ENCODE assay signal across 26 mouse cellular contexts in the genomic region with DNA sequence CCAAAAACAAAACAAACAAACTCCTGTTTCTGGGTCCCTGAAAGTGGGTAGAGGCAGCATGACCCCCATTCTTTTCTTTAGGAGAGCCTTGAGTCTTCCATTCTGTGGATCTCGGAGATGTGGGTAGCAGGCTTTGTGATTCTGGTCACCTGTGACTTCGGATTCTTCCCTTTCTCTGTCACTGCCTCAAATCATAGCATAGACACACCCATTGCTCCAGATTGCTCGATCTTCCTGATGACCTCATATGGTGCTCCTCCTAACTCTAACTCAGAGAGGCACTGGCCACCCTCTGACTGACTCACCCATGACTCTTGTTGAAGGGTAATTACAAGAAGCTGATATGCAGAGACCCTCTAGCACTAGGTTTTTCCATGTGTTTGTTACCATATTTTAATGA. TPM values are rescaled to one million over a fixed set of nuclear protein-coding genes. Genes with fewer than 3 reads are reported as not detected.
A peak's percentile ranks its signal among the peaks of the same experiment; 100 is the strongest.
DNase-seq lines count a peak whose midpoint lies in the region; ATAC-seq and TF ChIP-seq lines count a peak whose summit lies in the region.
"Had no signal": no experiment of that assay in that cellular context is flagged by ENCODE, and none has a peak within 500 bp of the region (broad histone marks: within the 10 kb centered on the region; RNA-seq: fewer than 3 reads in every experiment).

No protein-coding gene starts in this region.

- peaks cover 3% of the 10 kb centered on the region; the same call in 1 of the 2 replicates for H3K4me1 ChIP-seq in midbrain, embryonic 11.5 days (ENCODE audit: control insufficient read depth, insufficient read depth, low read length)
- no peaks in the 10 kb centered on the region for H3K4me1 ChIP-seq in midbrain, embryonic 14.5 days (ENCODE audit: control insufficient read depth, insufficient read depth, low read length)
- peaks cover 21 to 65% of the 10 kb centered on the region in 2 experiments for H3K4me1 ChIP-seq in CH12.LX (ENCODE audit: control insufficient read depth in 1 of 2, insufficient read depth in 2 of 2)
- peaks cover 10% of the 10 kb centered on the region for H3K4me1 ChIP-seq in neural tube, embryonic 15.5 days
- H3K4me1 ChIP-seq in kidney, embryonic 16.5 days (ENCODE audit: insufficient read depth, low read length), result no peaks in the 10 kb centered on the region
- H3K4me1 ChIP-seq: embryonic facial prominence, embryonic 12.5 days had no signal

- no peak for TF ChIP-seq CTCF in CH12.LX (conservative IDR thresholded peaks at IDR 0.05 in 1 of 2, IDR thresholded peaks at IDR 0.05 in 1 of 2; ENCODE audit: low read depth in 2 of 2, low read length in 2 of 2)

- H3K27me3 ChIP-seq in midbrain, embryonic 11.5 days (ENCODE audit: control insufficient read depth, insufficient read depth, low read length), result peaks cover 4% of the 10 kb centered on the region
- peaks cover 7% of the 10 kb centered on the region; the same call in 1 of the 2 replicates for H3K27me3 ChIP-seq in midbrain, embryonic 14.5 days (ENCODE audit: control insufficient read depth, insufficient read depth, low read length)
- H3K27me3 ChIP-seq in CH12.LX (replicated peaks), result no peaks in the 10 kb centered on the region
- H3K27me3 ChIP-seq in neural tube, embryonic 15.5 days (replicated peaks), result peaks cover 23% of the 10 kb centered on the region
- peaks cover 5% of the 10 kb centered on the region; the same call in 1 of the 2 replicates for H3K27me3 ChIP-seq in kidney, embryonic 16.5 days (ENCODE audit: insufficient read depth, low read length)

- peaks cover 60% of the 10 kb centered on the region for H3K79me2 ChIP-seq in CH12.LX (replicated peaks; ENCODE audit: control insufficient read depth, extremely low read depth, insufficient read depth, poor library complexity, severe bottlenecking)

- 83% methylated on average over 3 of the region's 3 CpGs for WGBS in midbrain, embryonic 11.5 days
- WGBS in midbrain, embryonic 14.5 days, result 86% methylated on average over 3 of the region's 3 CpGs
- WGBS in neural tube, embryonic 15.5 days, result 79% methylated on average over 3 of the region's 3 CpGs
- WGBS in kidney, embryonic 16.5 days, result 82% methylated on average over 3 of the region's 3 CpGs

- TF ChIP-seq POLR2A in CH12.LX (IDR thresholded peaks at IDR 0.05; ENCODE audit: low read depth, low read length), result 0 out of 2 replicates have a peak, but pooled peaks have one; percentile 29

- no peaks in the 10 kb centered on the region for H3K9me3 ChIP-seq in midbrain, embryonic 11.5 days (ENCODE audit: control insufficient read depth, low read length)
- no peaks in the 10 kb centered on the region for H3K9me3 ChIP-seq in midbrain, embryonic 14.5 days (ENCODE audit: control insufficient read depth, low read length)
- H3K9me3 ChIP-seq in CH12.LX (replicated peaks; ENCODE audit: low read length), result no peaks in the 10 kb centered on the region
- no peaks in the 10 kb centered on the region for H3K9me3 ChIP-seq in neural tube, embryonic 15.5 days (replicated peaks)
- H3K9me3 ChIP-seq in kidney, embryonic 16.5 days (ENCODE audit: low read length), result no peaks in the 10 kb centered on the region
- H3K9me3 ChIP-seq: embryonic facial prominence, embryonic 12.5 days; embryonic facial prominence, embryonic 15.5 days; G1E; heart, embryonic 10.5 days; heart, embryonic 13.5 days had no signal

- no peak for TF ChIP-seq EP300 in CH12.LX (IDR thresholded peaks at IDR 0.05; ENCODE audit: low read length)

- ATAC-seq in midbrain, embryonic 11.5 days (ENCODE audit: low FRiP score), result no peak
- no peak for ATAC-seq in midbrain, embryonic 14.5 days (ENCODE audit: low FRiP score, low TSS enrichment)
- ATAC-seq in neural tube, embryonic 15.5 days (ENCODE audit: low FRiP score), result no peak
- ATAC-seq in kidney, embryonic 16.5 days (ENCODE audit: low FRiP score, low TSS enrichment), result no peak
- ATAC-seq: forebrain, embryonic 14.5 days; forebrain, postnatal 0 days; hindbrain, postnatal 0 days; intestine, postnatal 0 days had no signal

- in situ Hi-C loops in CH12.LX (cut with MboI; ENCODE audit: low pct_ligation_motif_present, low pct_unique_long_range_greater_than_20kb, low sequenced_read_pairs), result no loop called here

- no peak overlapping the region for H3K4me3 ChIP-seq in midbrain, embryonic 11.5 days (ENCODE audit: low read depth, low read length)
- H3K4me3 ChIP-seq in midbrain, embryonic 14.5 days (replicated peaks; ENCODE audit: low read depth, low read length), result no peak overlapping the region
- peak overlapping the region in 1 of 3 experiments; percentile 37 for H3K4me3 ChIP-seq in CH12.LX (replicated peaks in 1 of 3; ENCODE audit: low read depth in 2 of 3, low read length in 2 of 3, poor library complexity in 1 of 3)
- no peak overlapping the region for H3K4me3 ChIP-seq in neural tube, embryonic 15.5 days (replicated peaks)
- no peak overlapping the region for H3K4me3 ChIP-seq in kidney, embryonic 16.5 days (ENCODE audit: low read length)
- H3K4me3 ChIP-seq: embryonic facial prominence, embryonic 12.5 days; embryonic facial prominence, embryonic 15.5 days; heart, adult 2 months; heart, embryonic 10.5 days; heart, embryonic 13.5 days had no signal

- dilution Hi-C loops in CH12.LX (cut with MboI; ENCODE audit: extremely low pct_ligation_motif_present, extremely low pct_unique_long_range_greater_than_20kb, low sequenced_read_pairs), result no loop called here

- no peak overlapping the region for H3K4me2 ChIP-seq in midbrain, embryonic 11.5 days
- no peak overlapping the region for H3K4me2 ChIP-seq in midbrain, embryonic 14.5 days (ENCODE audit: low read length)
- peak overlapping the region; percentile 96 for H3K4me2 ChIP-seq in CH12.LX (ENCODE audit: insufficient read depth, low read depth, poor library complexity, severe bottlenecking)
- H3K4me2 ChIP-seq in neural tube, embryonic 15.5 days, result no peak overlapping the region
- no peak overlapping the region for H3K4me2 ChIP-seq in kidney, embryonic 16.5 days (replicated peaks; ENCODE audit: low read depth, low read length)
- H3K4me2 ChIP-seq: embryonic facial prominence, embryonic 12.5 days; embryonic facial prominence, embryonic 15.5 days; heart, embryonic 13.5 days; hindbrain, embryonic 14.5 days had no signal

- no peak overlapping the region for H3K27ac ChIP-seq in midbrain, embryonic 11.5 days (ENCODE audit: low read depth, low read length)
- no peak overlapping the region for H3K27ac ChIP-seq in midbrain, embryonic 14.5 days (replicated peaks; ENCODE audit: low read depth, low read length)
- peak overlapping the region; percentile 54; the same call in 1 of the 2 replicates for H3K27ac ChIP-seq in CH12.LX (ENCODE audit: insufficient read depth, low read depth)
- H3K27ac ChIP-seq in neural tube, embryonic 15.5 days (replicated peaks), result no peak overlapping the region
- no peak overlapping the region for H3K27ac ChIP-seq in kidney, embryonic 16.5 days (ENCODE audit: low read length)
- H3K27ac ChIP-seq: embryonic facial prominence, embryonic 12.5 days; embryonic facial prominence, embryonic 15.5 days; heart, adult 2 months; heart, embryonic 10.5 days; heart, embryonic 13.5 days; hindbrain, embryonic 14.5 days; hindbrain, postnatal 0 days had no signal

- no peak overlapping the region for H3K9ac ChIP-seq in midbrain, embryonic 11.5 days (ENCODE audit: low read length)
- H3K9ac ChIP-seq in midbrain, embryonic 14.5 days (replicated peaks; ENCODE audit: low read length), result no peak overlapping the region
- peak overlapping the region; percentile 94 for H3K9ac ChIP-seq in CH12.LX (ENCODE audit: insufficient read depth, low read depth)
- no peak overlapping the region for H3K9ac ChIP-seq in neural tube, embryonic 15.5 days (replicated peaks)
- H3K9ac ChIP-seq in kidney, embryonic 16.5 days (replicated peaks; ENCODE audit: low read length), result no peak overlapping the region
- H3K9ac ChIP-seq: embryonic facial prominence, embryonic 12.5 days; embryonic facial prominence, embryonic 15.5 days; forebrain, postnatal 0 days; heart, embryonic 13.5 days; hindbrain, embryonic 14.5 days had no signal

- H3K36me3 ChIP-seq in midbrain, embryonic 11.5 days (ENCODE audit: control insufficient read depth, insufficient read depth, low read length), result no peaks in the 10 kb centered on the region
- no peaks in the 10 kb centered on the region for H3K36me3 ChIP-seq in midbrain, embryonic 14.5 days (ENCODE audit: control insufficient read depth, insufficient read depth, low read length)
- H3K36me3 ChIP-seq in CH12.LX (replicated peaks in 1 of 2; ENCODE audit: control insufficient read depth in 1 of 2, insufficient read depth in 1 of 2, low read length in 1 of 2), result peaks cover 0 to 5% of the 10 kb centered on the region in 2 experiments
- no peaks in the 10 kb centered on the region for H3K36me3 ChIP-seq in neural tube, embryonic 15.5 days
- H3K36me3 ChIP-seq in kidney, embryonic 16.5 days (ENCODE audit: insufficient read depth, low read length), result no peaks in the 10 kb centered on the region
- H3K36me3 ChIP-seq: embryonic facial prominence, embryonic 12.5 days; embryonic facial prominence, embryonic 15.5 days; G1E; heart, embryonic 10.5 days; heart, embryonic 13.5 days had no signal

- TF ChIP-seq RAD21 in CH12.LX (IDR thresholded peaks at IDR 0.05; ENCODE audit: low read depth, low read length), result no peak; the same call in 1 of the 2 replicates

- peak; percentile 75 for DNase-seq in midbrain, embryonic 11.5 days (ENCODE audit: low spot score, missing footprints)
- DNase-seq in midbrain, embryonic 14.5 days, result no peak
- DNase-seq in CH12.LX (ENCODE audit: extremely low read depth), result peak; percentile 72
- peak; percentile 27 for DNase-seq in naive thymus-derived CD4-positive, alpha-beta T cell, adult 2 months (ENCODE audit: low read depth)
- DNase-seq: adrenal gland, adult 8-10 months; adrenal gland, postnatal 36 days; cerebellum, adult 18-20 months; cerebellum, adult 9-10 months; cerebellum, postnatal 25 days; forebrain, postnatal 0 days; gastrocnemius, postnatal 25 days; heart, adult 2 months; heart, postnatal 14 days; heart, postnatal 4 days; kidney, adult 2 months had no signal

RNA-seq across cellular contexts. Expression of a gene that starts 2.7 kb away (rescaled TPM):
- 0.23 TPM in 1 of 2 replicates, not detected in the other for polyA plus RNA-seq in midbrain, embryonic 11.5 days (2014; fragmentation: Nextera tagmentation; extraction: Ambion mirVana)
- polyA plus RNA-seq in midbrain, embryonic 14.5 days (2014; fragmentation: Nextera tagmentation; extraction: Ambion mirVana), result 0.32 and 1.2 TPM in 2 replicates
- total RNA-seq in CH12.LX (2012; rRNA removed) (58.6 and 73.0 TPM in 2 replicates), CH12.LX (2014; rRNA removed) (58.1 and 60.2 TPM in 2 replicates)
- 72.5 and 75.2 TPM in 2 replicates for polyA plus RNA-seq in CH12.LX (2012; ENCODE audit: insufficient read length, low read depth)
- polyA plus RNA-seq in neural tube, embryonic 15.5 days (2015; fragmentation: Nextera tagmentation; extraction: Ambion mirVana), result 0.68 and 1.0 TPM in 2 replicates
- polyA plus RNA-seq in kidney, embryonic 16.5 days (2015; fragmentation: Nextera tagmentation; extraction: Ambion mirVana), result 0.15 TPM in 1 of 2 replicates, not detected in the other
- polyA plus RNA-seq: heart, embryonic 10.5 days had no signal

RNA-seq across cellular contexts. Expression of a gene that starts 50.7 kb away (rescaled TPM):
- 56.8 and 60.4 TPM in 2 replicates for polyA plus RNA-seq in midbrain, embryonic 11.5 days (2014; fragmentation: Nextera tagmentation; extraction: Ambion mirVana)
- 60.9 and 72.2 TPM in 2 replicates for polyA plus RNA-seq in midbrain, embryonic 14.5 days (2014; fragmentation: Nextera tagmentation; extraction: Ambion mirVana)
- total RNA-seq in CH12.LX (2012; rRNA removed) (172 and 206 TPM in 2 replicates), CH12.LX (2014; rRNA removed) (243 and 257 TPM in 2 replicates)
- polyA plus RNA-seq in CH12.LX (2012; ENCODE audit: insufficient read length, low read depth), result 116 and 124 TPM in 2 replicates
- polyA plus RNA-seq in neural tube, embryonic 15.5 days (2015; fragmentation: Nextera tagmentation; extraction: Ambion mirVana), result 70.8 and 75.5 TPM in 2 replicates
- polyA plus RNA-seq in kidney, embryonic 16.5 days (2015; fragmentation: Nextera tagmentation; extraction: Ambion mirVana), result 82.9 and 87.9 TPM in 2 replicates

Comparison
In these comparisons a context has a peak if more than half of its experiments do, and no peak if none do; other contexts are left out.
1. RNA of a gene that starts 2.7 kb away (polyA plus RNA-seq): 72.5 to 75.2 TPM in CH12.LX; 0.32 to 1.2 TPM in midbrain, embryonic 14.5 days, 0.68 to 1.0 TPM in neural tube, embryonic 15.5 days, 0.15 TPM in kidney, embryonic 16.5 days and 0.23 TPM in midbrain, embryonic 11.5 days; every median in the first group is over 10 times any median in the second.